Mouse (Mus musculus): Measurements from ENCODE around the gene Cacna1g. TPM values are rescaled to one million over a fixed set of nuclear protein-coding genes. Genes with fewer than 3 reads are reported as not detected.

The Cacna1g gene
- total RNA-seq, 2 experiments from 2014 or later = 15.4 to 21.5 TPM

DNA sequence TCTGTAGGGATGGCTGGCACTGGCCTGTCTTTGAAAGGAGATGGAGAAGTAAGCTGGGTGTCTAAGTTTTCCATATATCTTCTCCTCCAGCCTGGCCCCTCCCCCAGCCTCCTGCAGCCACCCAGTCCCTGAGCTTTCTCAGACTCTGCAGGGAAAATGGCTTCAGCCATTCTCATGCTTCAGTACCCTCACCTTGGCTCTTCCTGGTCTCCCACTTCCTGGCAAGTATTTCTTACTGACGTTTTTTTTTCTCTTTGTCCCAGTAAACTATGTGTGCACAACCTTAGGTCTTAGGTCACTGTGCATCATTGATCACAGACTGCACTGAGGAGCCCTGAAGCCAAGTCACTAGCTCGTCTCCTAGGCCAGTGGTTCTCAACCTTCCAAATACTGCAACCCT is 94.9 kb downstream of the Cacna1g start:
- DNase-seq (ENCODE audit: low spot score) = no peak
- intact Hi-C loops (cut with DNase I) = no loop called here

DNA sequence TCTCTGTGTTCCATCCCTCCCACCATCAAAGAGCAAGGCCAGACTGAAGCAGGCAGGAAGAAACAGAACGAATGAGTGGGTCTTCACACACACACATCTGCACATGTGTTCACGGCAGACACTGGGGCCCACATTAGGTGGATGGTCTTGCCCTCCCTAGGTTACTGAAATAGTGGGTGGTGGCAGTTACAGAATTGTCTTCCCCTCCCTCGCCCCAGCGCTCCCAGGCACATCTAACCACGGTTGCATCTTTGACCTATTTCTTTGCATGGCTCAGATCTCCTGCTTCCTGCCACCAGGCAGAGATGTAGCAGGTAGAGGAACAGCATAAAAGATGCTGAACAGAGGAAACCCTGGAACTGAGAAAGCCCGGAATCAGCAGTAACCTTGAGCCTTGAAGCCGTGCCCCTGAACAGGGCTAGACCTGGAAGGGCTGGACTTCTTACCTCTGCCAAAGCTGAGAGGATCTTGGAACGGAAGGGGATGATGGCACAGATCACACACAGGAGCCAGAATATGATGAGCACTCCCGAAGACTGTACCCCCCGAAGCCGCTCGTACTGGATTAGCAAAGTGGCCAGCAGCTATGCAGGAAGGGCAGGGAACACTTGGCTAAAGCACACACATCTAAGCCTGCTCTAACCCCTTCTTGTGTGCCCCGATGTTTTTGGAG is 99.6 kb downstream of the Cacna1g start:
- intact Hi-C loops (cut with DNase I) = no loop called here
- DNase-seq (ENCODE audit: low spot score) = no peak

DNA sequence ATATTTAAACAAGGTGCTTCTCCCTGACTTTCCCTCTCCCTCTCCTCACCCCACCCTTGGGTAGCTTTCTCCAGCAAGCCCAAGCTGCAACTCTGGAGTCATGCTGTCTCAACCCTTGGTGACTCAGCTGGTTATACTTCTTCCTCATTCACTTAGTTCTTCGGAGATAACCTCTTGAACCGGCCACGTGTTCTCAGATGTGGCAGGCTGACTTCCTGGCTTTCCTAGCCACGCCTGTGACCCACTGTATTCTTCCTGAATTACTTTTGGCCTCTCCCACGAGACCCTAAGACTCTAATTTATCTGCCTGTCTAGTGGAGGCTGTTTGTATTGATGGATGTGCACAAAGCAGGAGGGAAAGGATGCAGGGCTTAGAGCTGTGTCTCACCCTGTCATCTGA is 103.2 kb downstream of the Cacna1g start:
- intact Hi-C loops (cut with DNase I) = no loop called here
- no peak for DNase-seq (ENCODE audit: low spot score)

DNA sequence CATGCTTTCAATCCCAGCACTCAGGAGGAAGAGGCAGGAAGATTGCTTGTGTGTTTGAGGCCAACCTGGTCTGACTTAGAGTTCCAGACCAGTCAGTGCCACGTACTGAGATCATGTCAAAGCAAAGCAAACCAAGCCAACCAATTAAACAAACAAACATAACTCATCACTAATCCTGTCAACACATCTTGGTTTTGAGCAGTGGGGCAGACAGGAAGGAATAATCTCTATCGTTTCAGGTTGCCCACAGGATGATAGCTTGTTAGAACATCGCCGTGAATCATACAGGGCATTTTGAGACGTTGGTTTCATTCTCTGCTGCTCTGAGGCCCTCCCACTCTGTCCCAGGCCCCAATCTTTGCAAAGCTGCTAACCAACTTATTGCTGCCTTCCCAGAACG is 104.0 kb downstream of the Cacna1g start:
- no peak for DNase-seq (ENCODE audit: low spot score)

DNA sequence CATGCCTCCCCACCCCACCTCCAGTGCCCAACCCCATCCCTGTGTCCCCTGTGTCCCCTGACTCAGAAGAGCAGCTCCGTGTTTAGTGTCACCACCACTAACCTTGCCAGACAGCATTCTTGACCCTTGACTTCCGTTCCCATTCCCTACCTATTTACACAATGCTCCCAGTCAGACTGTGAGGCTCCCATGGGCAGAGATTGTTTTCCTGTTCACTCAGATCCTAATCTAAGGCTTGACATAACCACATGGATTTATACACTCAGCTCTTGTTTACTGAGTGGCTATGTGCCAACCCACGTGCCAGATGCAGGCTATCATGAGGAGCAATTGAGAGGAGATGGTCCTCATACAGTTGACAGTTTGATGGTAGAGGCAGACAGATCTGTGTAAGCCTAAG is 108.7 kb downstream of the Cacna1g start:
- DNase-seq (ENCODE audit: low spot score) = no peak
- intact Hi-C loops (cut with DNase I) = no loop called here

More for the DNA sequence above, 104.0 kb downstream of the Cacna1g start:
- intact Hi-C loops (cut with DNase I) = no loop called here

DNA sequence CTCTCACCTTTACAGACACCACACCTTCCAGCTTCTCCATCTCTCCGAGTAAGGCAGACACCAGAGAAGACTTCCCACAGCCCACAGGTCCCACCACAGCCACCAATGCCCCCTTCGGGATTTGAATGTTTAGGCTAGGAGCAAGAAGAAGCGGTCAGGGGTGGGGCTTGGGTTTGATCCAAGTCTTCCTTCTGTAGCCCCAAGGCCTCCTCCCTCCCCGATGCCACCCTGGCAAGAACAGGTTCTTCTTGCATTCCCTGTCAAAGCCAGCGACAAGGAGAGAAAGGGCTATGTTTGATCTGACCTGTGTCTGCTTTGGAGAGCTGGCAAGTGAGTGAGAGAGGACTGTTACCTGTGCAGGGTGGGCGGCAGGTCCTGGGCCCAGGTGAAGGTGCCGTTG is 110.3 kb downstream of the Cacna1g start:
- intact Hi-C loops (cut with DNase I) = no loop called here
- no peak for DNase-seq (ENCODE audit: low spot score)

DNA sequence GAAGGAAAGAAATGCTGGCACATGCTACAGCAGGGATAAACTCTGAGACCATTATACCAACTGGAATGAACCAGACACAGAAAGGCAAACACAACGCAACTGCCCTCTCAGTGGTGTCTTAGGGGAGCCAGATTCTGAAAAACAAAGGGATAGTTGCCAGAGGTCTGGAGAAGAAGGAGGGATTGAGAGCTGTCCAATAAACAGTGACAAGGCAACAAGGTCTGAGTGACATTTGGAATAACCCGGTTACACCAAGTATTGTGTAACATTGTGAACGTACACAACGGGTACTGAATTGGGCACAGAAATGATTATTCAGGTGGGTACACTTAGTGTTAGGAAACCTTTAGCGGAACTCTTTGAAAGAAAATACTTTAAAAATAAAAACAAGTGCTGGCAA is 111.9 kb downstream of the Cacna1g start:
- intact Hi-C loops (cut with DNase I) = no loop called here
- DNase-seq (ENCODE audit: low spot score) = no peak

DNA sequence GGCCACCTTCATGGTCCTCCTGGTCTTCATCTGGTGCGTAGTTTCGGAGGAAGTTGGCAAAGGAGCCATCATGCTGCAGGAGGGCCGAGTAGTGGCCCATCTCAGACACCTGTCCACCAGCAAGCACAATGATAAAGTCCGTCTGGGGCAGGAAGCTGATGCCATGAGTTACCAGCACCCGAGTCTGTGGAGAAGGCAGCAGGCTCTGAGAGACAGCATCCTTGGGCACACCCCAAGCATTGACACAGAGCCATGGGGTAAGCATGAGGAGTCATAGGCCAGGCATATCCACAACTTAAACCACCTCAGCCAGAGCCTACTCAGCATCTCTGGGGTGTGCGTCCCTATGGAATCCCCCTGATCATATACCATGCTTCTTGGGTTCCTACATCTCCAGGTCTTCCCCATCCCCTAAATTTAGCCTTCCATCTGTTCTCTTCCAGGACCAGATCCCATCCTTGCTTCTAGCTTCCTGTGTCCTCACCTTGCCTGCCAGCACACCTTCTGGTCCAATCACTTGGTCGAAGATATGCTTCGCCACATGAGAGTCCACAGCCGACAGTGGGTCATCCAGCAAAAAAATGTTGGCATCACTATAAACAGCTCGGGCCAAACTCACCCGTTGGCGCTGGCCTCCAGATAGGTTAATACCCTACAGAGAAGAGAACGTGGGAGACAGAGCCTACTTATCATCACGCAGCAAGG is 112.7 kb downstream of the Cacna1g start:
- DNase-seq (ENCODE audit: low spot score) = no peak
- intact Hi-C loops (cut with DNase I) = no loop called here

DNA sequence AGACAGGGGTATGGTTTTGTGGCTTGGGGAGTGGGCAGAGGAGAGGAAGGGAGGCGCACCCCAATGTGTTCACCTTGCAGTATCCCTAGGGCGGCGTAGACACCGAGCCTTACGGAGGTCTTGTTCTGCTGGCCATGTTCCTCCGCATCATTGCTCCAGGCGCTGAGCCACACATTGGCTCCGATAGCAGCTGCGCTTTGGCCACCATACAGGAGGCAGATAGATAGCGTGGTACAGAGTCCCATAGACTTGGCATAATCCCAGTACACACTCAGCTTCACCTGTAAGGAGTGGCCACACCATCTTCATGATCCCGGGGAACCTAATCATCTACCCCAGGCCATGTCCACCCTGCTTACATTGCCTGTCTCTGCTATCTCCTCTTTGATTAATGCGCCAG is 114.8 kb downstream of the Cacna1g start:
- DNase-seq (ENCODE audit: low spot score) = no peak
- intact Hi-C loops (cut with DNase I) = no loop called here

Other genes with a start within 250 kb of the Cacna1g start
- 1 to 10 TPM; 2.3 to 3.1 TPM for gene Wfikkn2, start 228.2 kb downstream of the Cacna1g start, total RNA-seq (2021)
- not detected for gene Gm21885, start 192.3 kb downstream of the Cacna1g start, total RNA-seq (2021)
- 10 to 100 TPM; 31.4 to 37.7 TPM for gene Luc7l3, start 152.2 kb downstream of the Cacna1g start, total RNA-seq (2021)
- 100 to 1,000 TPM; 263 to 280 TPM for gene Ankrd40, start 146.2 kb downstream of the Cacna1g start, total RNA-seq (2021)
- gene Abcc3, start 81.2 kb downstream of the Cacna1g start, total RNA-seq (2021) = 1 to 10 TPM; 2.0 to 2.7 TPM
- gene Spata20, start 12.0 kb upstream of the Cacna1g start, total RNA-seq (2021) = under 1 TPM; 0.34 to 0.42 TPM
- gene Epn3, start 25.8 kb upstream of the Cacna1g start, total RNA-seq (2021) = 10 to 100 TPM; 26.7 to 29.7 TPM
- gene Mycbpap, start 47.5 kb upstream of the Cacna1g start, total RNA-seq (2021) = 1 to 10 TPM in 1 of 2 experiments, under 1 TPM in 1; 0.68 to 1.1 TPM
- 10 to 100 TPM; 11.3 to 11.5 TPM for gene Rsad1, start 75.1 kb upstream of the Cacna1g start, total RNA-seq (2021)
- gene Chad, start 90.8 kb upstream of the Cacna1g start, total RNA-seq (2021) = 1 to 10 TPM; 1.5 TPM
- gene Acsf2, start 127.7 kb upstream of the Cacna1g start, total RNA-seq (2021) = 10 to 100 TPM; 16.2 to 18.3 TPM
- 10 to 100 TPM; 32.1 to 33.4 TPM for gene Lrrc59, start 155.6 kb upstream of the Cacna1g start, total RNA-seq (2021)
- gene Mrpl27, start 179.6 kb upstream of the Cacna1g start, total RNA-seq (2021) = 10 to 100 TPM; 61.7 to 63.8 TPM
- gene Eme1, start 179.8 kb upstream of the Cacna1g start, total RNA-seq (2021) = under 1 TPM; 0.13 to 0.17 TPM
- 1 to 10 TPM; 9.6 to 9.7 TPM for gene Xylt2, start 203.3 kb upstream of the Cacna1g start, total RNA-seq (2021)
- not detected for gene Gm11541, start 230.3 kb upstream of the Cacna1g start, total RNA-seq (2021)